Mouse (Mus musculus) retina, postnatal 7 days (tissue): ENCODE measurements around the gene Speer4a.
"Not testable (repeated sequence)": the region's sequence is repeated elsewhere in the genome, so short reads cannot be mapped to it uniquely, and the experiment has no call there.

Experiments used
- DNase-seq: peaks from one replicate; pipeline ENCODE4 v3.0.0-alpha.2; 2012; ENCODE audit warnings: low read depth, low spot score

The Speer4a gene

DNA sequence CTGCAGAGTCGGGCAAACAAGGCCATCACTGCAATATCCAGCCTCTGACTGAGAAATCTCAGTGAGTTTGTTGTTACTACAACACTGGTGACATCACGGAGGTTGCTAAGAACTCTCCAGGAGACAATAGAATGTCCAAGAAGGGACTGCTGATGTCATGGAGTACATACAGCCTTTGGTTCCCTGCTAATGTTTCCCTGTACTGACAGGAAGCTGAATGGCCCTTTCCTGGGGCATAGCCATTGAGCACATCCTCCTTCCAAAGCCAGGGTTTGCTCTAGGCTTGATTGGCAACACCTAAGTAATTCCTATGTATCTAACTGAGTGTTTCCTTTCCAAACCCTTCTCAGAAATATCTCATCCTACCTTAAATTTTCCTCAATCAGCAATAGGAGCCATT is at the start of gene Speer4a:
Gene Speer4a (minus strand): TSS at position 101 of the 400 bp plus-strand sequence.
- DNase-seq, result not testable (repeated sequence)

GRCm38 (mm10) chr5:26079023-26079422 is 39.7 kb upstream of the Speer4a start:
- not testable (repeated sequence) for DNase-seq

DNA sequence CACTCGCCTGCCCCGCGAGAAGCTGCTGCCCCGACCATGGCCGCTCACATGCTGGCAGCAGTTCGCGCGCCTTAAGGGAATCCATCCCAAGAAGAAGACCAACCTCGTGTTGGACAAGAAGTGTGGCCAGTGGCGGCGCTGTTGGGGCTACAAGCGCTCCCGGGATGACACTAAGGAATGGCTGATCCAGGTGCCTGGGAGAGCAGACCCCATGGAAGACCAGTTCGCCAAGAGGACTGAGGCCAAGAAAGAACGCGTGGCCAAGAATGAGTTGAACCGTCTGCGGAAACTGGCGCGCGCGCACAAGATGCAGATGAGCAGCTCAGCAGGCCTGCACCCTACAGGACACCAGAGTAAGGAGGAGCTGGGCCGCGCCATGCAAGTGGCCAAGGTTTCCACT is 31.4 kb upstream of the Speer4a start:
- no peak for DNase-seq

DNA sequence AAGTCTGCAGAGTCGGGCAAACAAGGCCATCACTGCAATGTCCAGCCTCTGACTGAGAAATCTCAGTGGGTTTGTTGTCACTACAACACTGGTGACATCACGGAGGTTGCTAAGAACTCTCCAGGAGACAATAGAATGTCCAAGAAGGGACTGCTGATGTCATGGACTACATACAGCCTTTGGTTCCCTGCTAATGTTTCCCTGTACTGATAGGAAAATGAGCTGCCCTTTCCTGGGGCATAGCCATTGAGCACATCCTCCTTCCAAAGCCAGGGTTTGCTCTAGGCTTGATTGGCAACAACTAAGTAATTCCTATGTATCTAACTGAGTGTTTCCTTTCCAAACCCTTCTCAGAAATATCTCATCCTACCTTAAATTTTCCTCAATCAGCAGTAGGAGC is 19.1 kb upstream of the Speer4a start, which contains the start of gene Gm7347:
Gene Gm7347 (minus strand): TSS at position 101 of the 400 bp plus-strand sequence.
- DNase-seq, result not testable (repeated sequence)

- not testable (repeated sequence) for DNase-seq
Measured at GRCm38 (mm10) chr5:26022816-26023215, 16.5 kb downstream of the Speer4a start, which contains the start of gene Gm5862. Gm5862 (minus strand) TSS chr5:26022916.

DNA sequence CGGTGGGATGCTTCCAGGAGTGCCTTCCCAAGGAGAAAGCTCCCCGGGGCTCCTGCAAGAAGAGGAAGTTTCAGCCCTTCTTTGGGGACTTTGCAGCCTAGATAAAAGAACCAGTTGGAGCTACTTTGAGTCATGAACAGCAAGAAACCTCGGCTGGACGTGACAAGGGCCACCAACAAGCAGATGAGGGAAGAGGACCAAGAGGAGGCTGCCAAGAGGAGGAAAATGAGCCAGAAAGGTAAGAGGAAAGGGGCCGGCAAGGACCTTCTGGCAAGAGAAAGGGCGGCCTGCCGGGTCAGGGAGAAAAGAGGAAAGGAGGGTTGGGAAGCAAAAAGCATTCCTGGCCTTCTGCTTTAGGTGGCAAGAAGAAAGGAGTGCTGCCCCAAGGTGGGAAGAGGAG is 31.7 kb downstream of the Speer4a start:
- DNase-seq, result not testable (repeated sequence)

DNA sequence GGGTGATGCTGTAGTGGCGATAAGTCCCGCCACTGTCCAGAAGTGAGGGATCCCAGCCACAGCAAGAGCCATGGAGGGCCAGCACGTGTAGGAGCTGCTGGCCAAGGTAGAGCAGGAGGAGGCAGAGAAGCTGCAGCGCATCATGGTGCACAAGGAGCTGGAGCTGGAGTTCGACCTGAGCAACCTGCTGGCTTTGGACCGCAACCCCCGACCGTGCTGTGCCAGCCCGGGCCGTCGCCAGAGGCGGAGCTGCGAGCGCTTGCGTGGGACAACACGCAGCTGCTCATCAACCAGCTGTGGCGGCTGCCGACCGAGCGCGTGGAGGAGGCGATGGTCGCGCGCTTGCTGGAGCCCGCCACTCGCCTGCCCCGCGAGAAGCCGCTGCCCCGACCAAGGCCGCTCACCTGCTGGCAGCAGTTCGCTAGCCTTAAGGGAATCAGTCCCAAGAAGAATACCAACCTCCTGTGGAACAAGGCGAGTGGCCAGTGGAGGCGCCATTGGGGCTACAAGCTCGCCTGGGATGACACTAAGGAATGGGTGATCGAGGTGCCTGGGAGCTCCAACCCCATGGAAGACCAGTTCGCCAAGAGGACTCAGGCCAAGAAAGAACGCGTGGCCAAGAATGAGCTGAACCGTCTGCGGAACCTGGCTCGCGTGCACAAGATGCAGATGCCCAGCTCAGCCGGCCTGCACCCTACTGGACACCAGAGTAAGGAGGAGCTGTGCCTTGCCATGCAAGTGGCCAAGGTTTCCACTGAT is 32.2 kb downstream of the Speer4a start:
- DNase-seq, result not testable (repeated sequence)

DNA sequence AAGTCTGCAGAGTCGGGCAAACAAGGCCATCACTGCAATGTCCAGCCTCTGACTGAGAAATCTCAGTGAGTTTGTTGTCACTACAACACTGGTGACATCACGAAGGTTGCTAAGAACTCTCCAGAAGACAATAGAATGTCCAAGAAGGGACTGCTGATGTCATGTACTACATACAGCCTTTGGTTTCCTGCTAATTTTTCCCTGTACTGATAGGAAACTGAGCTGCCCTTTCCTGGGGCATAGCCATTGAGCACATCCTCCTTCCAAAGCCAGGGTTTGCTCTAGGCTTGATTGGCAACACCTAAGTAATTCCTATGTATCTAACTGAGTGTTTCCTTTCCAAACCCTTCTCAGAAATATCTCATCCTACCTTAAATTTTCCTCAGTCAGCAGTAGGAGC is 34.7 kb downstream of the Speer4a start, which contains the start of gene Gm1979:
Gene Gm1979 (minus strand): TSS at position 101 of the 400 bp plus-strand sequence.
- not testable (repeated sequence) for DNase-seq

DNA sequence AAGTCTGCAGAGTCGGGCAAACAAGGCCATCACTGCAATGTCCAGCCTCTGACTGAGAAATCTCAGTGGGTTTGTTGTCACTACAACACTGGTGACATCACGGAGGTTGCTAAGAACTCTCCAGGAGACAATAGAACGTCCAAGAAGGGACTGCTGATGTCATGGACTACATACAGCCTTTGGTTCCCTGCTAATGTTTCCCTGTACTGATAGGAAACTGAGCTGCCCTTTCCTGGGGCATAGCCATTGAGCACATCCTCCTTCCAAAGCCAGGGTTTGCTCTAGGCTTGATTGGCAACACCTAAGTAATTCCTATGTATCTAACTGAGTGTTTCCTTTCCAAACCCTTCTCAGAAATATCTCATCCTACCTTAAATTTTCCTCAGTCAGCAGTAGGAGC is 50.8 kb downstream of the Speer4a start, which contains the start of gene Gm21698:
Gene Gm21698 (minus strand): TSS at position 101 of the 400 bp plus-strand sequence.
- DNase-seq, result not testable (repeated sequence)
